Mouse (Mus musculus) cerebellum, adult 18-20 months (tissue): ENCODE data around the gene Olfr198.
"Not testable (repeated sequence)": the region's sequence is repeated elsewhere in the genome, so short reads cannot be mapped to it uniquely, and the experiment has no call there.

Experiments used
- DNase-seq, 2 experiments: peaks; one replicate each; pipeline ENCODE4 v3.0.0; 2021

Olfr198 gene

DNA sequence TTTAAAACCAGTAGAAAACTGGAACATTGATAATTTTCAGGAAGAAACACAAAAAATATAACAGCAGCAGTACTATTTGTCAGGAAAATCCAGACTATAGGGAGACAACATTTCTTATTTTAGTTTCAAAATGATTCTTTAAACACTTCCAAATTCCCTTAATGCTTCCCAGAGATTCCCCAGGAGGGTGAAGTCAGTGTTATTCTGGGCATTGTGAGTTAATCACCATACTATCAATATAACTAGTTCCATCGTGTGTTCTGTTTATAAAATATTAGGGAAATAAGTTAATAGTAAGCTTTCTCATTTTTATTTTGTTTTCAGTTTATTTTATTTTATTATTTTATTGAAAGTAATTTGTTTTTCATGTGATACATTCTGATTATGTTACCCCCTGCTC, at the start of gene Olfr198:
TSS of gene Olfr198 (minus strand) at position 101 of the 400 bp plus-strand sequence.
- DNase-seq: not testable (repeated sequence)

GRCm38 (mm10) chr16:59249684-59250083, 46.4 kb upstream of the Olfr198 start:
- no peak for DNase-seq

GRCm38 (mm10) chr16:59219667-59220066, 16.3 kb upstream of the Olfr198 start, which contains the start of gene Olfr199:
Olfr199 (minus strand) TSS chr16:59219767.
- not testable (repeated sequence) for DNase-seq

DNA sequence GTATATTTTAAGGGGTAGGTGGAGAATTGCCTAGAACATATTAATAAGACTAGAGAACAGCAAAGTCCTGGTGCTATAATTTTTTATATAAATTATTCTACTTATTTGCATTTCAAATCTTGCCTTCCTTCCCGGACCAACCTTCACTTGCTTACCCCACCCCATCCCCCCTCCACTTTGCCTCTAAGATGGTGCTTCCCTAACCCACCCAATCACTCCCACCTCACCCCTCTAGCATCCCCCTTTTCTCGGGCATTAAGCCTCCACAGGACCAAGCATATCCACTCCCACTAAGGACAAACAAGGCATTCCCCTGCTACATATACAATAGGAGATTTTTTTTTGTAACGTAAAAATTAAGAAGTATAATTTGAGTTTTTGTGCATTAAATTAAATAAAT, 14.5 kb upstream of the Olfr198 start:
- not testable (repeated sequence) for DNase-seq

- no peak for DNase-seq
Measured at GRCm38 (mm10) chr16:59170354-59170753, 33.0 kb downstream of the Olfr198 start, which contains the start of gene Olfr196. Olfr196 (minus strand) TSS chr16:59170454.

DNA sequence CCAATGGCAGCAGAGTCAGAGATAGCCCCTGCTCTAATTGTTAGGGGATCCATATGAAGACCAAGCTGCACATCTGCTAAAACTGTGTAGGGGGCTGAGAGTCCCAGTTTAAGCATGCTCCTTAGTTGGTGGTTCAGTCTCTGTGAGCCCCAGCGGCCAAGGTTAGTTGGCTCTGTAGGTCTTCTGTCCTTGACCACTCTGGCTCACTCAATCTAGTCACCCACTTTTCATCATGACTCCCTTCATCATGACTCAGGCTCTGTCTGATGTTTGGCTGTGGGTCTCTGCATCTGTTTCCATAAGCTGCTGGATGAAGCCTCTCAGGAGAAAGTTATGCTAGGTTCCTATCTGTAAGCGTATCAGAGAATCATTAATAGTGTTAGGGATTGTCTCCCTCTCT, 51.3 kb downstream of the Olfr198 start:
- no peak for DNase-seq
